Mouse (Mus musculus) limb, embryonic 14.5 days (tissue): ENCODE measurements around the gene Wdfy3. TPM values are rescaled to one million over a fixed set of nuclear protein-coding genes. Genes with fewer than 3 reads are reported as not detected.
"Not testable (repeated sequence)": the region's sequence is repeated elsewhere in the genome, so short reads cannot be mapped to it uniquely, and the experiment has no call there.

Experiments used
- ATAC-seq: fragments of 200-750 bp; cut with Nextera tagmentation; 2 replicates; pipeline ENCODE4 v1.8.0; 2017; ENCODE audit warnings: low read depth, moderate number of reproducible peaks, moderate TSS enrichment; ENCODE audit not compliant: low FRiP score
- DNase-seq: peaks from one replicate; pipeline ENCODE4 v3.0.0-alpha.2; 2015; ENCODE audit warnings: low spot score
- H3K27ac ChIP-seq: fragments of 300-500 bp; sonication (generic); replicated peaks from 2 replicates; pipeline ENCODE4 v1.5.1; 2014; ENCODE audit warnings: low read depth, mild to moderate bottlenecking, low read length, moderate library complexity, mixed read lengths
- H3K27me3 ChIP-seq: fragments of 300-500 bp; sonication (generic); 2 replicates; pipeline ENCODE4 v1.6.1; 2014; ENCODE audit warnings: low read length, mixed read lengths; ENCODE audit not compliant: control insufficient read depth, insufficient read depth
- H3K36me3 ChIP-seq: fragments of 300-500 bp; sonication (generic); 2 replicates; pipeline ENCODE4 v1.6.1; 2014; ENCODE audit warnings: mild to moderate bottlenecking, low read length, moderate library complexity, mixed read lengths; ENCODE audit not compliant: control insufficient read depth, insufficient read depth
- H3K4me1 ChIP-seq: fragments of 300-500 bp; sonication (generic); 2 replicates; pipeline ENCODE4 v1.6.1; 2014; ENCODE audit warnings: antibody characterized with exemption, low read length, mixed read lengths; ENCODE audit not compliant: control insufficient read depth, insufficient read depth
- H3K4me2 ChIP-seq: fragments of 300-500 bp; sonication (generic); replicated peaks from 2 replicates; pipeline ENCODE4 v1.6.1; 2014; ENCODE audit warnings: low read depth, mild to moderate bottlenecking, low read length, moderate library complexity; ENCODE audit not compliant: severe bottlenecking
- H3K4me3 ChIP-seq: fragments of 300-500 bp; sonication (generic); replicated peaks from 2 replicates; pipeline ENCODE4 v1.5.1; 2014; ENCODE audit warnings: low read length
- H3K9ac ChIP-seq: fragments of 300-500 bp; sonication (generic); 2 replicates; pipeline ENCODE4 v1.6.1; 2014; ENCODE audit warnings: mild to moderate bottlenecking, low read depth, low read length, moderate library complexity; ENCODE audit not compliant: severe bottlenecking
- H3K9me3 ChIP-seq: fragments of 300-500 bp; sonication (generic); 2 replicates; pipeline ENCODE4 v1.6.1; 2016; ENCODE audit warnings: low read length; ENCODE audit not compliant: control insufficient read depth
- POLR2A ChIP-seq: fragments of 200-500 bp; IDR thresholded peaks from 2 replicates; pipeline ENCODE4 v1.8.0; 2012; ENCODE audit warnings: inconsistent platforms, mild to moderate bottlenecking, moderate library complexity, borderline replicate concordance; ENCODE audit not compliant: insufficient read depth, insufficient read length; ENCODE audit errors: extremely low read depth
- WGBS: fragments of 180-500 bp; shearing (Covaris S2); extraction: QIAGEN DNeasy Blood & Tissue Kit; methylation state at CpG from one replicate; pipeline ENCODE4 v1.1.7; 2014; 5-methylcytosine and 5-hydroxymethylcytosine counted together
- polyA plus RNA-seq, 2 experiments: library from polyadenylated mRNA; depleted of rRNA in 1 of 2; stranded (reverse) in 1 of 2; unstranded in 1 of 2; fragments of >200 nt; fragmentation: Nextera tagmentation in 1 of 2; extraction: Ambion mirVana in 1 of 2; gene quantifications; 2 replicates each; pipeline versions ENCODE4 v1.2.1 to v1.2.3; 2012 to 2014

The Wdfy3 gene
- polyA plus RNA-seq, 2 experiments, result 21.1 to 30.9 TPM

- H3K36me3 ChIP-seq, result peaks cover 94% of the 10 kb centered on the region
- ATAC-seq, result no peak
- H3K9me3 ChIP-seq, result no peaks in the 10 kb centered on the region
- no peak for TF ChIP-seq POLR2A
- H3K4me3 ChIP-seq, result no peak overlapping the region
- no peak overlapping the region for H3K9ac ChIP-seq
- no peak overlapping the region for H3K4me2 ChIP-seq
- DNase-seq, result no peak
- WGBS, result 96% methylated on average over 5 of the region's 5 CpGs
- no peaks in the 10 kb centered on the region for H3K27me3 ChIP-seq
- H3K4me1 ChIP-seq, result no peaks in the 10 kb centered on the region
- H3K27ac ChIP-seq, result no peak overlapping the region
Observed at GRCm38 (mm10) chr5:101840476-101840875, 229.2 kb downstream of the Wdfy3 start.

- not testable (repeated sequence) for ATAC-seq, H3K27me3 ChIP-seq, H3K4me1 ChIP-seq, H3K4me2 ChIP-seq, H3K4me3 ChIP-seq, H3K27ac ChIP-seq, H3K9ac ChIP-seq, DNase-seq, H3K9me3 ChIP-seq
- WGBS, result 97% methylated on average over 2 of the region's 2 CpGs
- H3K36me3 ChIP-seq, result peaks cover 85% of the 10 kb centered on the region
Observed at GRCm38 (mm10) chr5:101837605-101838004, 232.1 kb downstream of the Wdfy3 start.

- Histone ChIP-seq H3K9ac (no peak overlapping the region), H3K4me2 (no peak overlapping the region), H3K9me3 (no peaks in the 10 kb centered on the region), H3K27ac (no peak overlapping the region), H3K27me3 (no peaks in the 10 kb centered on the region), H3K36me3 (peaks cover 84% of the 10 kb centered on the region), H3K4me3 (no peak overlapping the region), H3K4me1 (no peaks in the 10 kb centered on the region)
- DNase-seq (no peak), ATAC-seq (no peak)
- WGBS, result 83% methylated on average over 11 of the region's 11 CpGs
- TF ChIP-seq POLR2A, result no peak
Observed at GRCm38 (mm10) chr5:101836221-101836620, 233.5 kb downstream of the Wdfy3 start.

GRCm38 (mm10) chr5:101833875-101834274, 235.8 kb downstream of the Wdfy3 start:
- WGBS, result 80% methylated on average over 8 of the region's 8 CpGs
- ATAC-seq, result no peak
- no peak overlapping the region for H3K9ac ChIP-seq
- H3K27me3 ChIP-seq, result no peaks in the 10 kb centered on the region
- H3K4me2 ChIP-seq, result no peak overlapping the region
- no peak for DNase-seq
- H3K27ac ChIP-seq, result no peak overlapping the region
- no peak for TF ChIP-seq POLR2A
- H3K9me3 ChIP-seq, result no peaks in the 10 kb centered on the region
- no peak overlapping the region for H3K4me3 ChIP-seq
- peaks cover 65% of the 10 kb centered on the region for H3K36me3 ChIP-seq
- H3K4me1 ChIP-seq, result no peaks in the 10 kb centered on the region; the same call in 1 of the 2 replicates

- DNase-seq (no peak), ATAC-seq (no peak)
- Histone ChIP-seq H3K27ac (no peak overlapping the region), H3K9ac (no peak overlapping the region), H3K4me1 (no peaks in the 10 kb centered on the region; the same call in 1 of the 2 replicates), H3K27me3 (no peaks in the 10 kb centered on the region), H3K4me2 (no peak overlapping the region), H3K9me3 (no peaks in the 10 kb centered on the region), H3K4me3 (no peak overlapping the region), H3K36me3 (peaks cover 57% of the 10 kb centered on the region)
- no peak for TF ChIP-seq POLR2A
- 90% methylated on average over 5 of the region's 5 CpGs for WGBS
Observed at GRCm38 (mm10) chr5:101832991-101833390, 236.7 kb downstream of the Wdfy3 start.

GRCm38 (mm10) chr5:101832042-101832441, 237.7 kb downstream of the Wdfy3 start:
- H3K27me3 ChIP-seq, result no peaks in the 10 kb centered on the region; the same call in 1 of the 2 replicates
- H3K9me3 ChIP-seq, result no peaks in the 10 kb centered on the region
- H3K4me3 ChIP-seq, result no peak overlapping the region
- no peak for TF ChIP-seq POLR2A
- ATAC-seq (no peak), DNase-seq (no peak)
- H3K4me2 ChIP-seq, result no peak overlapping the region
- H3K9ac ChIP-seq, result no peak overlapping the region
- H3K4me1 ChIP-seq, result no peaks in the 10 kb centered on the region; the same call in 1 of the 2 replicates
- 96% methylated on average over 6 of the region's 6 CpGs for WGBS
- H3K36me3 ChIP-seq, result peaks cover 48% of the 10 kb centered on the region
- H3K27ac ChIP-seq, result no peak overlapping the region
